ENCODE assay signal across 8 mouse cellular contexts in the genomic region with DNA sequence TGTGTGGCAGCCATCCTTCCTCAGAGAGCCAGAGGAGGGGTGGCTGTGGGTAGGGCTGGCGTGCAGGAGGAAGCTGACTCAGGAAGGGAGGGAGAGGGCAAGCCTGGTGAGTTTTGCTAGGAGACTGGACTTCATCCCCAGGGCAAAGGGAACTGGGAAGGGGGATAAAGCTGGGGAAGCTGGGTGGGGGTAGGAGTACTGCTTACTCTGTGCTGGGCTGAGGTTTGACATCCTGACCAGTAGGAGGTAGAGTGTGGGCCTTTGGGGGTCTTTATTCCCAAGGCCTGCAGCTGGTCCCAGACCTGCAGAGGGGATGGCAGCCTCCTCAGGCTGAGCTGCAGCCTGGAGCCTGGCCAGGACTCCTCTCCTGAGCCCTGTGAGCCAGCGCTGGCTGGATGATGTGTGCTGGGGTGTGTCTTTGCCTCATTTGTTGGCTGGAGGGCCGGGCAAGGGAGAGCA. TPM values are rescaled to one million over a fixed set of nuclear protein-coding genes. Genes with fewer than 3 reads are reported as not detected.
DNase-seq lines count a peak whose midpoint lies in the region; ATAC-seq and TF ChIP-seq lines count a peak whose summit lies in the region.

No protein-coding gene starts in this region.

- TF ChIP-seq EP300 in liver, postnatal 0 days (IDR thresholded peaks at IDR 0.05; ENCODE audit: low read depth), result no peak

- DNase-seq in heart, embryonic 10.5 days (ENCODE audit: low spot score), result no peak
- no peak for DNase-seq in heart, postnatal 36 days
- peak; percentile 77 for DNase-seq in embryonic facial prominence, embryonic 14.5 days (ENCODE audit: low spot score)
- DNase-seq in kidney, adult 18-20 months, result peak; percentile 79
- no peak for DNase-seq in liver, postnatal 0 days
- DNase-seq in cerebellum, adult 11-12 months, result no peak
- DNase-seq in right cerebral cortex, adult 18-20 months, result no peak

- 0 out of 2 replicates have a peak overlapping the region, but pooled peaks have one; percentile 34 for H3K9ac ChIP-seq in embryonic facial prominence, embryonic 14.5 days (ENCODE audit: low read depth, low read length)
- no peak overlapping the region; the same call in 1 of the 2 replicates for H3K9ac ChIP-seq in liver, postnatal 0 days (replicated peaks)

- no peaks in the 10 kb centered on the region for H3K9me3 ChIP-seq in heart, embryonic 10.5 days
- H3K9me3 ChIP-seq in embryonic facial prominence, embryonic 14.5 days (ENCODE audit: control insufficient read depth, low read length), result no peaks in the 10 kb centered on the region
- no peaks in the 10 kb centered on the region for H3K9me3 ChIP-seq in liver, postnatal 0 days (ENCODE audit: low read length)

- 29% methylated on average over 3 of the region's 3 CpGs for WGBS in heart, embryonic 10.5 days
- WGBS in embryonic facial prominence, embryonic 14.5 days, result 19% methylated on average over 3 of the region's 3 CpGs
- WGBS in liver, postnatal 0 days (ENCODE audit: insufficient replicate concordance), result 30% methylated on average over 3 of the region's 3 CpGs

- peak overlapping the region; percentile 18; the same call in 1 of the 2 replicates for H3K27ac ChIP-seq in heart, embryonic 10.5 days
- H3K27ac ChIP-seq in embryonic facial prominence, embryonic 14.5 days (replicated peaks; ENCODE audit: low read depth, low read length), result peak overlapping the region; percentile 81
- H3K27ac ChIP-seq in liver, postnatal 0 days (ENCODE audit: low read depth), result peak overlapping the region; percentile 72

- peaks cover 77% of the 10 kb centered on the region for H3K27me3 ChIP-seq in heart, embryonic 10.5 days (ENCODE audit: insufficient read depth, poor library complexity, severe bottlenecking)
- no peaks in the 10 kb centered on the region for H3K27me3 ChIP-seq in embryonic facial prominence, embryonic 14.5 days (replicated peaks; ENCODE audit: control insufficient read depth, insufficient read depth, low read length)
- H3K27me3 ChIP-seq in liver, postnatal 0 days (ENCODE audit: insufficient read depth, low read length), result no peaks in the 10 kb centered on the region

- H3K4me2 ChIP-seq in embryonic facial prominence, embryonic 14.5 days (ENCODE audit: low read depth, low read length), result 0 out of 2 replicates have a peak overlapping the region, but pooled peaks have one; percentile 1
- no peak overlapping the region for H3K4me2 ChIP-seq in liver, postnatal 0 days (ENCODE audit: low read depth, low read length)

- TF ChIP-seq CTCF in liver, postnatal 0 days (IDR thresholded peaks at IDR 0.05; ENCODE audit: low read depth), result no peak

- no peak; the same call in 1 of the 2 replicates for ATAC-seq in embryonic facial prominence, embryonic 14.5 days (ENCODE audit: low read depth)
- ATAC-seq in liver, postnatal 0 days, result peak; percentile 77
- ATAC-seq in activated CD4-positive, CD25-positive, alpha-beta regulatory T cell, adult 4 months, result no peak

- peaks cover 41% of the 10 kb centered on the region for H3K4me1 ChIP-seq in heart, embryonic 10.5 days
- peaks cover 28% of the 10 kb centered on the region for H3K4me1 ChIP-seq in embryonic facial prominence, embryonic 14.5 days (ENCODE audit: control insufficient read depth, insufficient read depth, low read length)
- H3K4me1 ChIP-seq in liver, postnatal 0 days (ENCODE audit: insufficient read depth), result peaks cover 27% of the 10 kb centered on the region

- intact Hi-C loops in heart, postnatal 36 days (cut with DNase I), result no loop called here

- H3K36me3 ChIP-seq in heart, embryonic 10.5 days, result no peaks in the 10 kb centered on the region
- no peaks in the 10 kb centered on the region for H3K36me3 ChIP-seq in embryonic facial prominence, embryonic 14.5 days (ENCODE audit: control insufficient read depth, insufficient read depth, low read length)
- no peaks in the 10 kb centered on the region for H3K36me3 ChIP-seq in liver, postnatal 0 days (replicated peaks; ENCODE audit: insufficient read depth, low read length)

- no peak overlapping the region for H3K4me3 ChIP-seq in heart, embryonic 10.5 days
- H3K4me3 ChIP-seq in embryonic facial prominence, embryonic 14.5 days (ENCODE audit: low read depth, low read length), result no peak overlapping the region
- H3K4me3 ChIP-seq in liver, postnatal 0 days (ENCODE audit: low read depth, low read length), result no peak overlapping the region

RNA-seq across cellular contexts. Expression of a gene that starts 4.6 kb away (rescaled TPM):
- 6.4 and 8.0 TPM in 2 replicates for polyA plus RNA-seq in heart, embryonic 10.5 days (2016; fragmentation: Nextera tagmentation; extraction: Ambion mirVana)
- 10 to 100 TPM; 52.8 to 53.8 TPM for total RNA-seq in heart, postnatal 36 days (2021)
- polyA plus RNA-seq in embryonic facial prominence, embryonic 14.5 days (2014; fragmentation: Nextera tagmentation; extraction: Ambion mirVana), result 11.3 and 11.5 TPM in 2 replicates
- polyA plus RNA-seq in liver, postnatal 0 days (2015; fragmentation: Nextera tagmentation; extraction: Ambion mirVana), result 13.3 and 13.9 TPM in 2 replicates
- 10 to 100 TPM in 1 of 2 experiments, 1 to 10 TPM in 1; 7.7 to 11.7 TPM for polyA plus RNA-seq in activated CD4-positive, CD25-positive, alpha-beta regulatory T cell, adult 4 months (2017; shearing (Covaris generic))

Comparison
In these comparisons a context has a peak if more than half of its experiments do, and no peak if none do; other contexts are left out.
1. DNase-seq: peak in embryonic facial prominence, embryonic 14.5 days (single experiment) and kidney, adult 18-20 months (single experiment); none in heart, embryonic 10.5 days (single experiment), heart, postnatal 36 days (0 of 2), liver, postnatal 0 days (single experiment), cerebellum, adult 11-12 months (single experiment) and right cerebral cortex, adult 18-20 months (single experiment).
2. H3K27ac ChIP-seq: peak in every context shown above with its lines; median percentile 81 in embryonic facial prominence, embryonic 14.5 days; 72 in liver, postnatal 0 days; 18 in heart, embryonic 10.5 days.